Mouse (Mus musculus) right cerebral cortex, postnatal 14 days (tissue): ENCODE data around the gene Defb29.

ENCODE experiments used
- DNase-seq: peaks from one replicate; pipeline ENCODE4 v3.0.0; 2022

The Defb29 gene

GRCm38 (mm10) chr2:152500204-152500862 is 39.6 kb downstream of the Defb29 start:
- no peak for DNase-seq

GRCm38 (mm10) chr2:152498020-152498419 is 41.9 kb downstream of the Defb29 start:
- DNase-seq: no peak

- no peak for DNase-seq
Observed at GRCm38 (mm10) chr2:152493151-152493550, 46.7 kb downstream of the Defb29 start.

GRCm38 (mm10) chr2:152490038-152490437 is 49.9 kb downstream of the Defb29 start, which contains the start of gene Defb22:
Gene Defb22, minus strand, starts transcription at chr2:152490138.
- no peak for DNase-seq
